Mouse (Mus musculus) layer of hippocampus, adult 11-12 months (tissue): ENCODE measurements around the gene Pias1.

Experiments
- DNase-seq: peaks from one replicate; pipeline ENCODE4 v3.0.0; 2022; ENCODE audit warnings: low spot score

Gene Pias1

DNA sequence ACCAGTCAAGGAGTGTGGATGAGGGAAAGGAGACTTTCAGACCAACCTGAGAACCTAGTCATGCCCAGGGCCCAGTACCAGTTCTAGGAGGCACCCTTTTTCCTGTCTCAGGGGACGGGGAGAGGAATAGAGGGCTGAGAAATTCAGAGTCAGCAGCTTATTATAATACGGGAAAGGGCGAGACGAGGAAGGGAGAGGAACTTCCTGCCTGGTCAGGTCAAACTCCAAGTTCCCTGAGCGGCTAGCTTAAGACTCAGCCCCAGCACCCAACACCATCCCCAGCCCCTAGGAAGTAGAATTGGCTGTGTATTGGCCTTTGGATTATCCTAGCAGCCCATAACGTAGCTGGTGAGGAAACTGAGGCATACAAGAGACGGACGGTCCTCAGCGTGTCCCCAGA lies 130.5 kb downstream of the Pias1 start:
- DNase-seq = no peak

GRCm38 (mm10) chr9:62854483-62854882 lies 133.2 kb downstream of the Pias1 start:
- no peak for DNase-seq

DNA sequence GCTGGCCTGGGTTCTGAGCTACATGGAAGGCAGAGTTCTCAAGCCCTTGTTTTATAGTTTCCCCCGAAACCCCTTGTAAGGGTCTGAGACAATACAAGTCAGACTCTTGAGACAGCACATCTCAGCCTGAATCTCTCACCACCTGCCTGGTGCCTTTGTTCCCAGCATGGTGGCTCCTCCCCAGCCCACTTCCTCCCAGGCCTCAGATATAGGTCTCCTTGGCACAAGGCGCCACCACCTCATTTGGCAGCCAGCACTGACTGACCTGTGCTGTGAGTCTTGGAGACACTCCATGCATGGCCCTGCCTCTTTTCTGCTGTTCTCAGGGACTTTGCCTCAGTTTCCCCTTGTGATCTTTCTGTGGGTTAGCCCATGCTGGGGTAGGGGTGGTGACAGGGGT lies 136.2 kb downstream of the Pias1 start:
- no peak for DNase-seq

GRCm38 (mm10) chr9:62848641-62849040 lies 139.1 kb downstream of the Pias1 start:
- no peak for DNase-seq

GRCm38 (mm10) chr9:62847694-62848093 lies 140.0 kb downstream of the Pias1 start:
- DNase-seq = peak; percentile 92

- no peak for DNase-seq
Measured at GRCm38 (mm10) chr9:62844461-62844860, 143.3 kb downstream of the Pias1 start.

- DNase-seq = no peak
Measured at GRCm38 (mm10) chr9:62843356-62844024, 144.2 kb downstream of the Pias1 start.

DNA sequence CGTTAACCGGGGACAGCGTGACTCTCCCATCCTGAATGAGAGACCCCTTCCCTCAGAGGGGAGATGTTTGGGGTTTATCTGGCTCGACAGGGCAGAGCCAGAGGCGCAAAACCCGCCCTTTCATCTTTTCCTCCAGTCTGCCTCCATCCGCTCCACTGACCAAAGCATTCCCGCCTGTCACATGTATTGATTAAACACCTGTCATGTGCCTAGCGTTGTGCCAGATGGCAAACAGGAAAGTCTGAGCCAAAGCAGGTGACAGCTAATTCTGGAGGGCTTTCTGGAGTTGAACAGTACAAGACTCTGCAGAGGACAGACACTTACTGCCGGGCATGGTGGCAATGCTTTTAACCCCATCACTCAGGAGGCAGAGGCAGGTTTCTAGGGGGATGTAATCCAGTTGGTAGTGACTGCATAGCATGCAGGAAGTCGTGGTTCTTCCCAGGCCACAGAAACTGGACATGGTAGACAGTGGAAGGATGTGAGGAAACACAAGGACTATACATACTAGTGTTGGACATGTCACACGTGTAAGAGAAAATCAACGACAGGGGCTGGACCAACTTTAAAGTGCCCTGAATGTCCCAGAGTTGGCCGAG lies 148.5 kb downstream of the Pias1 start:
- DNase-seq = no peak

- DNase-seq = peak; percentile 51
Measured at GRCm38 (mm10) chr9:62838506-62839171, 149.1 kb downstream of the Pias1 start, which contains the start of gene Cln6. TSS of gene Cln6 (plus strand) at chr9:62838785.

DNA sequence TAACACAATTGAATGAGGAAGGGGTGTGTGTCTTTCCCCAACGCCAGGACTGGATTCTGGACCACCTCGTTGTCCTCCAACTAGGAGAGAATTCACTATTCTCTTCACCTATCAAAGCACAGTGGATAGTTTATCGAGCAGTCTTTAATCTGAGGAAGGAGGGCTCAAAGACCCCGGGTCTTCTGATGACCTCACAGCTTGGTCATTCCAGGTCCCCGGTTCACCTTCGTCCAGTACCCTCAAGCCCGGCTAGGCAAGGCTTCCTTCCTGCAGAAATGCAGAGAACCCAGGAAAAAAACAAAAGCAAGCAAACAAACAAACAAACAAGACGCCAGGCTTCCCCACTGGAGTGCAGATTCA lies 149.6 kb downstream of the Pias1 start:
- no peak for DNase-seq

DNA sequence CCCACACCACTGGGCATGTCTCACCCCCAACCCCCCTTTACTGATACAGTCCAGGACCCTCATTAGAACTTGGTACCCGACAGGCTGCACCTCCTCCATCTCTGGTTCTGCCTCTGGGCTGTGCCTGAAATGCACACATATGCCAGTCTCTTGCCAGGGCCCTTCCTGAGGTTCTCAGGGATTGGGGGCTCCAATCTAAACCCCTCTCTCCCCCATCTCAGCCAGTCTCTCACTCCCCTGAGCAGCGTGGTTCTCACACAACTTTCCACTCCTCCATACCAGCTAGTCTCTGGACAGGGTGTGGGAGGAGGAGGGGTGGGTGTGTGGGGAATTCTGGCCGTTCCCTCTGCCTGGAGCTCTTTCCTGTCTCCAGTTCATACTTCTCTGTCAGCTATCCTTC lies 150.1 kb downstream of the Pias1 start:
- no peak for DNase-seq

GRCm38 (mm10) chr9:62835705-62836446 lies 151.8 kb downstream of the Pias1 start:
- DNase-seq = no peak

- no peak for DNase-seq
Measured at GRCm38 (mm10) chr9:62834906-62835305, 152.8 kb downstream of the Pias1 start.

- no peak for DNase-seq
Measured at GRCm38 (mm10) chr9:62829877-62830276, 157.8 kb downstream of the Pias1 start.

DNA sequence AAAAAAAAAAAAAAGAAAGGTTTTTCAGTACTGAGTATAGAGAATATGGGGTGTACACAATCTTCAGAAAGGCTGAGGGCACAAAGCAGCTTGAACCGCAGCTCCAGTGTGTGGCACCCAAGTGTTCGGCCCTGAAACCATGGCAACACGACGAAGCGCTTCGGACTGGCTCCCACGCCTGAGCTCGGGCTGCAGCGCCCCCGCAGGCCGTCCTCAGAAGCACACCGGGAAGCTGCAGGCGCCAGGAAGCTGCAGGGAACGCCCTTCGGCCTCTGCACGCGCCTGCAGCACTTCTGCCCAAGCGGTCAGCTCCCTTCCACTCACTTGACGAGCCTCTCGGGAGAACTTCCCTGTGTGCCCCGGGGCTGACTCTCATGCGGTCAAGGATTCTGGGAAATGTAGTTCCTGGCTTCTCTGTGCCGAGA lies 159.1 kb downstream of the Pias1 start:
- peak; percentile 94 for DNase-seq
